In genomic region chr8:70895571-70896259, GRCm38 (mm10) we compare ENCODE assay signal across 8 mouse cellular contexts. TPM values are rescaled to one million over a fixed set of nuclear protein-coding genes. Genes with fewer than 3 reads are reported as not detected.
A peak's percentile ranks its signal among the peaks of the same experiment; 100 is the strongest.
DNase-seq lines count a peak whose midpoint lies in the region; ATAC-seq and TF ChIP-seq lines count a peak whose summit lies in the region.
"Not testable (repeated sequence)": the region's sequence is repeated elsewhere in the genome, so short reads cannot be mapped to it uniquely, and the experiment has no call there.

No protein-coding gene starts in this region.

- not testable (repeated sequence) for ATAC-seq in forebrain, embryonic 12.5 days (ENCODE audit: low FRiP score); heart, embryonic 14.5 days (ENCODE audit: insufficient number of reproducible peaks, insufficient read depth, low FRiP score, low read depth); intestine, embryonic 14.5 days (replicated peaks; ENCODE audit: low FRiP score, low TSS enrichment, low read depth); limb, embryonic 13.5 days (ENCODE audit: low FRiP score, low read depth); lung, embryonic 16.5 days (ENCODE audit: low read depth)

- peak overlapping the region; percentile 83 for H3K4me3 ChIP-seq in forebrain, embryonic 12.5 days (replicated peaks)
- peak overlapping the region; percentile 92 to 95 for H3K4me3 ChIP-seq in heart, embryonic 14.5 days (ENCODE audit: control insufficient read depth in 1 of 2, insufficient read depth in 1 of 2, low read depth in 1 of 2, low read length in 2 of 2)
- peak overlapping the region; percentile 98 for H3K4me3 ChIP-seq in intestine, embryonic 14.5 days (ENCODE audit: low read depth, low read length)
- peak overlapping the region; percentile 92 for H3K4me3 ChIP-seq in limb, embryonic 13.5 days
- peak overlapping the region; percentile 83 for H3K4me3 ChIP-seq in lung, embryonic 16.5 days (ENCODE audit: low read length)
- H3K4me3 ChIP-seq in myocyte = peak overlapping the region; percentile 98
- H3K4me3 ChIP-seq in thymus, adult 2 months (ENCODE audit: control insufficient read depth, insufficient read depth, low read length) = peak overlapping the region; percentile 66; the same call in 1 of the 2 replicates

- peaks cover 18% of the 10 kb centered on the region for H3K79me2 ChIP-seq in myocyte (ENCODE audit: control insufficient read depth, insufficient read depth)

- H3K27ac ChIP-seq in forebrain, embryonic 12.5 days; heart, embryonic 14.5 days (replicated peaks in 1 of 2; ENCODE audit: control insufficient read depth in 1 of 2, insufficient read depth in 1 of 2, low read depth in 2 of 2, low read length in 2 of 2); intestine, embryonic 14.5 days (ENCODE audit: low read depth); limb, embryonic 13.5 days; lung, embryonic 16.5 days (ENCODE audit: low read length); thymus, adult 2 months (ENCODE audit: control insufficient read depth, insufficient read depth, low read length): not testable (repeated sequence)

- not testable (repeated sequence) for TF ChIP-seq CTCF in thymus, adult 2 months (IDR thresholded peaks at IDR 0.05; ENCODE audit: borderline replicate concordance, control insufficient read depth, extremely low read depth, insufficient read depth, low read length, poor library complexity)

- not testable (repeated sequence) for H3K9me3 ChIP-seq in forebrain, embryonic 12.5 days; heart, embryonic 14.5 days (ENCODE audit: control insufficient read depth, low read length); intestine, embryonic 14.5 days (ENCODE audit: control insufficient read depth, low read length); limb, embryonic 13.5 days; lung, embryonic 16.5 days (ENCODE audit: control insufficient read depth, low read length)

- peaks cover 28% of the 10 kb centered on the region for H3K4me1 ChIP-seq in forebrain, embryonic 12.5 days
- peaks cover 8 to 23% of the 10 kb centered on the region in 2 experiments; a peak in 3 of 4 replicates for H3K4me1 ChIP-seq in heart, embryonic 14.5 days (ENCODE audit: control insufficient read depth in 2 of 2, insufficient read depth in 2 of 2, low read length in 2 of 2)
- not testable (repeated sequence) for H3K4me1 ChIP-seq in intestine, embryonic 14.5 days (replicated peaks; ENCODE audit: control insufficient read depth, insufficient read depth, low read length)
- peaks cover 43% of the 10 kb centered on the region for H3K4me1 ChIP-seq in limb, embryonic 13.5 days
- H3K4me1 ChIP-seq in lung, embryonic 16.5 days (replicated peaks; ENCODE audit: control insufficient read depth, insufficient read depth, low read length) = peaks cover 21% of the 10 kb centered on the region
- peaks cover 15% of the 10 kb centered on the region for H3K4me1 ChIP-seq in thymus, adult 2 months (replicated peaks; ENCODE audit: control insufficient read depth, insufficient read depth, low read length)

- peak overlapping the region; percentile 93 for H3K4me2 ChIP-seq in forebrain, embryonic 12.5 days
- H3K4me2 ChIP-seq in heart, embryonic 14.5 days (ENCODE audit: low read length) = peak overlapping the region; percentile 97
- H3K4me2 ChIP-seq in intestine, embryonic 14.5 days (ENCODE audit: low read length) = peak overlapping the region; percentile 77
- H3K4me2 ChIP-seq in limb, embryonic 13.5 days (replicated peaks) = peak overlapping the region; percentile 98
- peak overlapping the region; percentile 94 for H3K4me2 ChIP-seq in lung, embryonic 16.5 days (ENCODE audit: low read depth, low read length)
- H3K4me2 ChIP-seq in myocyte (ENCODE audit: low read depth) = peak overlapping the region; percentile 97

- H3K9ac ChIP-seq in forebrain, embryonic 12.5 days = peak overlapping the region; percentile 89
- peak overlapping the region; percentile 95 for H3K9ac ChIP-seq in heart, embryonic 14.5 days (ENCODE audit: low read length)
- peak overlapping the region; percentile 97; the same call in 1 of the 2 replicates for H3K9ac ChIP-seq in intestine, embryonic 14.5 days (ENCODE audit: low read length)
- H3K9ac ChIP-seq in limb, embryonic 13.5 days = peak overlapping the region; percentile 95
- H3K9ac ChIP-seq in lung, embryonic 16.5 days (ENCODE audit: low read length) = peak overlapping the region; percentile 94

- H3ac ChIP-seq in myocyte (ENCODE audit: control insufficient read depth, insufficient read length) = peak overlapping the region; percentile 61

- peak; percentile 24 for TF ChIP-seq POLR2A in myocyte (IDR thresholded peaks at IDR 0.05; ENCODE audit: insufficient read length, low read depth)
- TF ChIP-seq POLR2A in thymus, adult 2 months (IDR thresholded peaks at IDR 0.05; ENCODE audit: control insufficient read depth, extremely low read depth, insufficient read depth, low read length, poor library complexity) = not testable (repeated sequence)

- peaks cover 44% of the 10 kb centered on the region for H3K27me3 ChIP-seq in forebrain, embryonic 12.5 days
- peaks cover 33% of the 10 kb centered on the region for H3K27me3 ChIP-seq in heart, embryonic 14.5 days (ENCODE audit: control insufficient read depth, insufficient read depth, low read length)
- peaks cover 34% of the 10 kb centered on the region for H3K27me3 ChIP-seq in intestine, embryonic 14.5 days (replicated peaks; ENCODE audit: control insufficient read depth, insufficient read depth, low read length)
- H3K27me3 ChIP-seq in limb, embryonic 13.5 days = peaks cover 44% of the 10 kb centered on the region
- H3K27me3 ChIP-seq in lung, embryonic 16.5 days (ENCODE audit: control insufficient read depth, insufficient read depth, low read depth, low read length) = peaks cover 30% of the 10 kb centered on the region
- H3K27me3 ChIP-seq in myocyte (ENCODE audit: control insufficient read depth, insufficient read depth, insufficient read length); thymus, adult 2 months (ENCODE audit: control insufficient read depth, insufficient read depth, low read length): not testable (repeated sequence)

- 83% methylated on average over 24 of the region's 24 CpGs for WGBS in forebrain, embryonic 12.5 days
- 83% methylated on average over 22 of the region's 24 CpGs for WGBS in heart, embryonic 14.5 days
- WGBS in intestine, embryonic 14.5 days = 85% methylated on average over 22 of the region's 24 CpGs
- 81% methylated on average over 24 of the region's 24 CpGs for WGBS in limb, embryonic 13.5 days
- 78% methylated on average over 21 of the region's 24 CpGs for WGBS in lung, embryonic 16.5 days
- 87% methylated on average over 24 of the region's 24 CpGs for WGBS in thymus, adult 2 months

- peaks cover 32% of the 10 kb centered on the region for H3K36me3 ChIP-seq in forebrain, embryonic 12.5 days (replicated peaks)
- peaks cover 23% of the 10 kb centered on the region for H3K36me3 ChIP-seq in heart, embryonic 14.5 days (ENCODE audit: control insufficient read depth, insufficient read depth, low read length)
- H3K36me3 ChIP-seq in intestine, embryonic 14.5 days (ENCODE audit: control insufficient read depth, insufficient read depth, low read length) = peaks cover 29% of the 10 kb centered on the region
- H3K36me3 ChIP-seq in limb, embryonic 13.5 days = peaks cover 33% of the 10 kb centered on the region
- peaks cover 18% of the 10 kb centered on the region for H3K36me3 ChIP-seq in lung, embryonic 16.5 days (ENCODE audit: control insufficient read depth, insufficient read depth, low read length)
- peaks cover 21% of the 10 kb centered on the region for H3K36me3 ChIP-seq in myocyte (ENCODE audit: control insufficient read depth, insufficient read depth)
- peaks cover 14% of the 10 kb centered on the region for H3K36me3 ChIP-seq in thymus, adult 2 months (ENCODE audit: control insufficient read depth, insufficient read depth, low read length)

- peak; percentile 21 for DNase-seq in cerebellum, adult 8-10 months
- not testable (repeated sequence) for DNase-seq in intestine, embryonic 14.5 days (ENCODE audit: low spot score); thymus, adult 2 months

RNA-seq across cellular contexts. Expression of gene Rpl18a, which starts 1.5 kb away (rescaled TPM):
- 2,624 and 2,770 TPM in 2 replicates for polyA plus RNA-seq in forebrain, embryonic 12.5 days (2016; fragmentation: Nextera tagmentation; extraction: Ambion mirVana)
- 3,308 and 3,796 TPM in 2 replicates for polyA plus RNA-seq in heart, embryonic 14.5 days (2014; fragmentation: Nextera tagmentation; extraction: Ambion mirVana)
- 6,009 and 6,086 TPM in 2 replicates for polyA plus RNA-seq in intestine, embryonic 14.5 days (2014; fragmentation: Nextera tagmentation; extraction: Ambion mirVana)
- polyA plus RNA-seq in limb, embryonic 13.5 days (2015; fragmentation: Nextera tagmentation; extraction: Ambion mirVana) = 4,263 and 4,460 TPM in 2 replicates
- polyA plus RNA-seq in lung, embryonic 16.5 days (2015; fragmentation: Nextera tagmentation; extraction: Ambion mirVana) = 5,017 and 5,100 TPM in 2 replicates
- polyA plus RNA-seq in myocyte (2012; fragmentation: generic; extraction: Trizol) = 5,695 TPM
- 7,420 and 8,337 TPM in 2 replicates for polyA plus RNA-seq in thymus, adult 2 months (2012; rRNA removed)

RNA-seq across cellular contexts. Expression of gene Slc5a5, which starts 3.2 kb away (rescaled TPM):
- polyA plus RNA-seq in forebrain, embryonic 12.5 days (2016; fragmentation: Nextera tagmentation; extraction: Ambion mirVana) = 0.49 and 0.67 TPM in 2 replicates
- not detected in 2 replicates for polyA plus RNA-seq in heart, embryonic 14.5 days (2014; fragmentation: Nextera tagmentation; extraction: Ambion mirVana)
- polyA plus RNA-seq in intestine, embryonic 14.5 days (2014; fragmentation: Nextera tagmentation; extraction: Ambion mirVana) = 0.32 and 0.45 TPM in 2 replicates
- 0.39 and 0.45 TPM in 2 replicates for polyA plus RNA-seq in limb, embryonic 13.5 days (2015; fragmentation: Nextera tagmentation; extraction: Ambion mirVana)
- polyA plus RNA-seq in lung, embryonic 16.5 days (2015; fragmentation: Nextera tagmentation; extraction: Ambion mirVana) = 0.13 and 0.16 TPM in 2 replicates
- 3.0 TPM for polyA plus RNA-seq in myocyte (2012; fragmentation: generic; extraction: Trizol)
- polyA plus RNA-seq in thymus, adult 2 months (2012; rRNA removed) = 0.80 and 1.4 TPM in 2 replicates

RNA-seq across cellular contexts. Expression of gene Map1s, which starts 10.0 kb away (rescaled TPM):
- 61.4 and 61.6 TPM in 2 replicates for polyA plus RNA-seq in forebrain, embryonic 12.5 days (2016; fragmentation: Nextera tagmentation; extraction: Ambion mirVana)
- polyA plus RNA-seq in heart, embryonic 14.5 days (2014; fragmentation: Nextera tagmentation; extraction: Ambion mirVana) = 24.8 and 29.9 TPM in 2 replicates
- 43.8 and 44.7 TPM in 2 replicates for polyA plus RNA-seq in intestine, embryonic 14.5 days (2014; fragmentation: Nextera tagmentation; extraction: Ambion mirVana)
- 52.8 and 57.8 TPM in 2 replicates for polyA plus RNA-seq in limb, embryonic 13.5 days (2015; fragmentation: Nextera tagmentation; extraction: Ambion mirVana)
- polyA plus RNA-seq in lung, embryonic 16.5 days (2015; fragmentation: Nextera tagmentation; extraction: Ambion mirVana) = 45.9 and 49.2 TPM in 2 replicates
- polyA plus RNA-seq in myocyte (2012; fragmentation: generic; extraction: Trizol) = 62.0 TPM
- polyA plus RNA-seq in thymus, adult 2 months (2012; rRNA removed) = 145 and 151 TPM in 2 replicates

RNA-seq across cellular contexts. Expression of gene Ccdc124, which starts 22.0 kb away (rescaled TPM):
- 154 and 159 TPM in 2 replicates for polyA plus RNA-seq in forebrain, embryonic 12.5 days (2016; fragmentation: Nextera tagmentation; extraction: Ambion mirVana)
- 78.5 and 78.7 TPM in 2 replicates for polyA plus RNA-seq in heart, embryonic 14.5 days (2014; fragmentation: Nextera tagmentation; extraction: Ambion mirVana)
- 97.3 and 105 TPM in 2 replicates for polyA plus RNA-seq in intestine, embryonic 14.5 days (2014; fragmentation: Nextera tagmentation; extraction: Ambion mirVana)
- 113 and 117 TPM in 2 replicates for polyA plus RNA-seq in limb, embryonic 13.5 days (2015; fragmentation: Nextera tagmentation; extraction: Ambion mirVana)
- polyA plus RNA-seq in lung, embryonic 16.5 days (2015; fragmentation: Nextera tagmentation; extraction: Ambion mirVana) = 99.2 and 106 TPM in 2 replicates
- 141 TPM for polyA plus RNA-seq in myocyte (2012; fragmentation: generic; extraction: Trizol)
- polyA plus RNA-seq in thymus, adult 2 months (2012; rRNA removed) = 51.8 and 53.4 TPM in 2 replicates

RNA-seq across cellular contexts. Expression of gene Kcnn1, which starts 32.7 kb away (rescaled TPM):
- polyA plus RNA-seq in forebrain, embryonic 12.5 days (2016; fragmentation: Nextera tagmentation; extraction: Ambion mirVana) = 14.4 and 16.3 TPM in 2 replicates
- polyA plus RNA-seq in heart, embryonic 14.5 days (2014; fragmentation: Nextera tagmentation; extraction: Ambion mirVana) = 1.8 and 2.2 TPM in 2 replicates
- polyA plus RNA-seq in intestine, embryonic 14.5 days (2014; fragmentation: Nextera tagmentation; extraction: Ambion mirVana) = 1.6 and 2.1 TPM in 2 replicates
- 2.9 and 4.3 TPM in 2 replicates for polyA plus RNA-seq in limb, embryonic 13.5 days (2015; fragmentation: Nextera tagmentation; extraction: Ambion mirVana)
- 0.40 and 0.99 TPM in 2 replicates for polyA plus RNA-seq in lung, embryonic 16.5 days (2015; fragmentation: Nextera tagmentation; extraction: Ambion mirVana)
- 11.9 TPM for polyA plus RNA-seq in myocyte (2012; fragmentation: generic; extraction: Trizol)
- 4.2 and 6.4 TPM in 2 replicates for polyA plus RNA-seq in thymus, adult 2 months (2012; rRNA removed)
